Mouse (Mus musculus) liver, adult (tissue): Measurements from ENCODE around the gene Ecd.
A peak's percentile ranks its signal among the peaks of the same experiment; 100 is the strongest.

ENCODE experiments used
- GATA4 ChIP-seq: IDR thresholded peaks from 2 replicates; pipeline ENCODE4 v1.6.1; 2014; ENCODE audit warnings: mild to moderate bottlenecking, low read length; ENCODE audit not compliant: insufficient replicate concordance

Gene Ecd

GRCm38 (mm10) chr14:20347441-20347990 is 405 bp downstream of the Ecd start:
- no peak for TF ChIP-seq GATA4

GRCm38 (mm10) chr14:20345885-20346284 is 2.0 kb downstream of the Ecd start:
- TF ChIP-seq GATA4 = no peak

DNA sequence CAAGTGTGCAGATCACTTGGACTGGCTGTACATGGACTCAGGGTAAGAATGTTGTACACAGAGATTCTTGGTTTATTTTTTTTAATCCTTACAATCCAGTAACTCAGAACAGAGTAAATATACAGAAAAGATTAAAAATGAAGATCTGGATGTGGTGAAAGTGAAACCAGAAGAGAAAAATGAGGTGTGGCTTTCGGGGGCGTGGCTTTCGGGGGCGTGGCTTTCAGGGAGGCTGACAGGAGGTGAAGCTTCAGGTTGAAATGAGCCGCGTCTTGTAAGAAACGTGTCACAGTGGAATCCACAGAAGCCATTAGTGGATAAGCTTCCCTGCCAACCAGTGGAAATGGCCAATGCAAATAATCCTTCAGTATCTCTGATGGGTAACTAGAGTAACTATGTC is 7.1 kb downstream of the Ecd start:
- no peak for TF ChIP-seq GATA4

DNA sequence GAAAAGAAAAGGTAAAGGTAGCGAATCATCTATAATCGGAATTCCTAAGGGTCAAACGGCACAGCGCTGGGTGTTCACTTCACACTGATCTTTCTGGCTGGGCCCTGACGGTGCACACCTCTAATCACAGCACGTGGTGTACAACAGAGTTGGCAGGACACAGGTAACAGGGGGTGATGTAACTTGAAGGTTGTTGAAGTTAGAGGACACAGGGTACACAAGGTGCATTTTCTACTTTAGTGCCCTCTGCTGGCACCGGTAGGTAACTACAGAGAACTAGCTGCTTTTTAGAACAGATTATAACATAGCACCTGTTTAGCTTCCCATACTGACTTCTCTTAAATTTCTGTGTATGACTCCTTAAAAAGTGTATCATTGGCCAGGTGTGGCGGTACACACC is 7.8 kb downstream of the Ecd start:
- no peak for TF ChIP-seq GATA4

DNA sequence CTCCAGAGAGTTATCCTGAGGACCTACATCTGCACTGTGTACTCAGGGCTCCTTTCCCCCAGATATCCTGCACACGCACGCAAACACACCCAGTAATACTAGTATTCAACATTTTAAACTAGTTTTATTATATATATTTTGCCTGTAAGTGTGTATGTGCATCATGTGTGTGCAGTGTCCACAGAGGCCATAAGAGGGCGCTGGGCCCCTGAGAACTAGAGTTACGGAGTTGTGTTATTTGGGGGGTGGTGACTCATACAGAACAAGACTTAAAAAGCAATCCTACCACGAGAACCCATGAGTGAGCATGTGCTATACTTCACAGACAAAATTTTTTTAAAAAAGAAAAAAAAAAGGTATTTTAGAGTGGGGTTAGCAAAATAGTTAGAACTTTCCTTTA is 8.5 kb downstream of the Ecd start:
- TF ChIP-seq GATA4 = no peak

DNA sequence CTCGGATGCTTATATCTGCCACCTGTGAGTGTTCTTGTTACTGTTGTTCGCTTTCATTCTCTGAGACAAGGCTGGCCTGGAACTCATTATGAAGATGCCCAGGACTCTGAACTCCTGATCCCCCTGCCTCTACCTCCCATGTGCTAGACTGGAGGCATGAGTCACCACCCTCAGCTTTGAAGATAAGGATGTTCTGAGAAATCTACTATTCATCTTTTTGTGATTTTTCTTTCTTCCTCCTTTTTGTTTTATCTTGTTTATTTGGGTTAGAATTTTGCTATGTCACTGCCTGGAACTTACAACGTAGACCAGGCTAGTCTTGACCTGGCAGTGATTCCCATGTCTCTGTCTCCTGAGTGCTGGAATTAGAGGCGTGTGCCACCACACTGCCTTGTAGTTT is 16.6 kb downstream of the Ecd start:
- TF ChIP-seq GATA4 = no peak

DNA sequence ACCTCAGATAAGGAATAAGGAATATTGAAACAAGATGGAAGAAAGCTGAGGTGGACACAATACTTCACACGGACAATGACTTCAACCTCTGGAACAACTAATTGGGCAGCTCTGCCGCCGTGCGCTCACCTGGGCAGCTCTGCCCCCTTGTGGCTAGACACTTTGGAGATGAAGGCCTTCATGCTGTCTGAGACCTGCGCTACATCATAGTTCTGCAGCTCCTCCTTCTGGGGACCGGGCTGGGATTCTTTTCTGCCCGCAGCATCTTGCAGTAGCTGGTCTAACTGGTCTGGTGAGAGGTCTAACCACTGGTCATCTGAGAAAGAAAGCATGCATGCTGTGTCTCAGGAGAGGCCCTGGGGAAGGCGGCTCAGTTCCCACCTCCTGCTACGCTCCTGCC is 19.4 kb downstream of the Ecd start:
- TF ChIP-seq GATA4 = no peak

- TF ChIP-seq GATA4 = no peak
These were observed 23.7 kb downstream of the Ecd start for GRCm38 (mm10) chr14:20324196-20324595.

GRCm38 (mm10) chr14:20319420-20319819 is 28.5 kb downstream of the Ecd start:
- TF ChIP-seq GATA4 = no peak

DNA sequence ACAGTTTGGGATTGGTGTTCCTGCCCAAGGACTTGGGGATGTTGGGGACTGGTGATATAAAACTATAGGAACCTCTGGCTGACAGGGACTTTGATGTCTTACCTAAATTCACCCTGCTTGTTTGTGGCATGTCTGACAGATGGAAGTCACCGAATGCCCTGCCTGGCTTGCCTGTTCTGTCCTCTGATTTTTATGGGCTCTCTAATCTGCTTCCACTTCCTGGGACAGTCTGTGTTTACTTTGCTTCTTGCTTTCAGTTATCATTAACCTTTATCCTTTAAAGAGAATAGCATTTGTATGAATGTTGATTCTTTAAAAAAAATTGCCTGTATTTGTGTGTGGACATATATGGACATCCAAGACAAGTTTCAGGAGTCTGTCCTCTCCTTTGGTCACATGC is 32.8 kb downstream of the Ecd start:
- no peak for TF ChIP-seq GATA4

GRCm38 (mm10) chr14:20298131-20298530 is 49.8 kb downstream of the Ecd start:
- no peak for TF ChIP-seq GATA4

DNA sequence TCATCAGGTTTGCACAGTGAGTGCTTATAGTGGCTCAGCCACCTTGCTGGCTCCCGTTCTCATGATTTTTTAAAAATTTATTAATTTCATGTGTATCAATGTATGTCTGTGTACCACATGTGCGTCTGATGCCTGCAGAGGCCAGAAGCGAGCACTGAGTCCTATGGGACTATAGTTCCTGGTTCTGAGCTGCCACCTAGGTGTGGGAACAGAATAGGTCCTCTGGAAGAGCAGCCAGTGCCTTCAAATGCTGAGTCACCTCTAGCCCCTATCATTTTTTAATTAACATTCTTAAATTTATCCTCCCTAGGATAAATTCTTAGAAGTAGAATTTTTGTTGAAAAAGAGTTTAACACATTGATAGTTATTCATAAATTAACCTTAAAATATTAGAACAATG is 50.3 kb downstream of the Ecd start:
- no peak for TF ChIP-seq GATA4

DNA sequence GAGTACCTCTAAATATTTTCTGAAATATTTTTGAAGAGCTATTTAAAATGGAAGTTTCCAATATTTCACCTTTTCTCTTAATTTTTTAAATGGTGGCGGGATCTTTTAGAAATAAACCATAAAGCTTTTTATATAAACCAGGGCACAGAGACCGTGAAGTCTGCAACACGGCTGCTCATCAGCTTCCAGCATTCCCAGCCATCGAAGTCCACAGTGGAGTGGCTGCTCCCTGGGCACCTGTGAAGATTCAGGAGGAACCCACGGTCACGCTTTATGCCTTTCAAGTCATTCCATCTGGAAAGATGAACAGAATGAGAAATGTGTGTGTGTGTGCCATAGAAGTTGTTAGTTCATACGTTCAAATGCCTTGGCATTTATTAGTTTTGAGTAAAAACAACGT is 53.0 kb downstream of the Ecd start:
- TF ChIP-seq GATA4 = no peak

GRCm38 (mm10) chr14:20294117-20294892 is 53.6 kb downstream of the Ecd start, which contains the start of gene Nudt13:
Gene Nudt13, plus strand, starts transcription at chr14:20294697.
- peak; percentile 64; the same call in 1 of the 2 replicates for TF ChIP-seq GATA4

DNA sequence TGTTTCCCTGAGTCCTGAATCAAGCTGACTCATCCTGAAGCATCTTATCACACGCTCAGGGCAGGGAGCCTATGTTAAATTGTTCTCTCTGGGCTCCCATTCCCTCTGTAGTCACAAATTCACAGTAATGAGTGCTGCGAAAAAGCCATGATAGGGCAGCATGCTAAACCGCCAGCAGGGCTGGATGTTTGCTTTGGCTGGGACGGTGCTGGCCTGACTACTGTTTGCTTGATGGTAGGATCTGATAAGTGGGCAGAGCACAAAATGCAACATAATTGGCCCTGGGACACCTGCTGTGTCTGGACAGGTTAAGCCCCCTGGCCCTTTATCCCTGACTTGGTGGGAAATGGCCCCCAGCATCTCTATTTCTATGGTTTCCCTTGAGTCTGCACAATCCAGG is 56.5 kb downstream of the Ecd start:
- peak; percentile 73 for TF ChIP-seq GATA4
